Mouse (Mus musculus) MEL (cell line): Measurements from ENCODE around the gene Matn3. TPM values are rescaled to one million over a fixed set of nuclear protein-coding genes. Genes with fewer than 3 reads are reported as not detected.

ENCODE experiments used
- DNase-seq: peaks from one replicate; pipeline ENCODE4 v3.0.0; 2011; ENCODE audit warnings: low read depth, low spot score
- H3K27ac ChIP-seq: 2 replicates; pipeline ENCODE4 v1.5.1; 2012; ENCODE audit warnings: low read depth, mild to moderate bottlenecking, control low read depth, low read length, moderate library complexity; ENCODE audit not compliant: control insufficient read depth
- H3K27me3 ChIP-seq, 2 experiments: fragments of 150-350 bp in 1 of 2; sonication (generic) in 1 of 2; 2 replicates each; pipeline ENCODE4 v1.6.1; 2012; ENCODE audit warnings: low read length in 2 of 2, mild to moderate bottlenecking in 2 of 2, improper control_type of control experiment in 1 of 2, moderate library complexity in 1 of 2; ENCODE audit not compliant: insufficient read depth in 2 of 2, control insufficient read depth in 1 of 2
- H3K36me3 ChIP-seq, 2 experiments: 2 replicates each; pipeline ENCODE4 v1.6.1; 2012 to 2014; ENCODE audit warnings: low read length in 2 of 2, improper control_type of control experiment in 1 of 2, inconsistent platforms in 1 of 2, mild to moderate bottlenecking in 1 of 2; ENCODE audit not compliant: insufficient read depth in 2 of 2, control insufficient read depth in 1 of 2
- H3K4me1 ChIP-seq, 2 experiments: fragments of 150-350 bp in 1 of 2; sonication (generic) in 1 of 2; 2 replicates each; pipeline ENCODE4 v1.6.1; 2012; ENCODE audit warnings: low read length in 2 of 2, improper control_type of control experiment in 1 of 2, mild to moderate bottlenecking in 1 of 2; ENCODE audit not compliant: insufficient read depth in 2 of 2, control insufficient read depth in 1 of 2
- H3K4me3 ChIP-seq, 2 experiments: fragments of 150-350 bp in 1 of 2; sonication (generic) in 1 of 2; 2 replicates each; pipeline ENCODE4 v1.5.1; 2012; ENCODE audit warnings: low read depth in 2 of 2, low read length in 2 of 2, mild to moderate bottlenecking in 2 of 2, moderate library complexity in 2 of 2, control low read depth in 1 of 2, improper control_type of control experiment in 1 of 2; ENCODE audit not compliant: control insufficient read depth in 1 of 2, insufficient read depth in 1 of 2
- H3K79me2 ChIP-seq: 2 replicates; pipeline ENCODE4 v1.6.1; 2012; ENCODE audit warnings: mild to moderate bottlenecking, low read length, moderate library complexity; ENCODE audit not compliant: control insufficient read depth, poor library complexity, insufficient read depth
- H3K9ac ChIP-seq: 2 replicates; pipeline ENCODE4 v1.6.1; 2012; ENCODE audit warnings: low read depth, mild to moderate bottlenecking, control low read depth, low read length, moderate library complexity; ENCODE audit not compliant: control insufficient read depth, poor library complexity, severe bottlenecking
- H3K9me3 ChIP-seq: fragments of 150-350 bp; sonication (generic); replicated peaks from 2 replicates; pipeline ENCODE4 v1.6.1; 2012; ENCODE audit warnings: mild to moderate bottlenecking, low read length, improper control_type of control experiment, moderate library complexity; ENCODE audit not compliant: insufficient read depth
- BHLHE40 ChIP-seq: IDR thresholded peaks from 2 replicates; pipeline ENCODE4 v1.6.1; 2012; ENCODE audit warnings: low read depth, mild to moderate bottlenecking, inconsistent platforms, low read length, improper control_type of control experiment, borderline replicate concordance
- CHD1 ChIP-seq: IDR thresholded peaks from 2 replicates; pipeline ENCODE4 v1.6.1; 2012; ENCODE audit warnings: low read depth, mild to moderate bottlenecking, inconsistent platforms, low read length, improper control_type of control experiment
- CHD2 ChIP-seq: IDR thresholded peaks from 2 replicates; pipeline ENCODE4 v1.6.1; 2011; ENCODE audit warnings: low read length, improper control_type of control experiment
- E2F4 ChIP-seq: IDR thresholded peaks from 2 replicates; pipeline ENCODE4 v1.6.1; 2011; ENCODE audit warnings: low read depth, low read length, improper control_type of control experiment, borderline replicate concordance
- EP300 ChIP-seq, 2 experiments: IDR thresholded peaks; 2 replicates each; pipeline ENCODE4 v1.6.1; 2011; ENCODE audit warnings: improper control_type of control experiment in 2 of 2, low read length in 2 of 2, low read depth in 1 of 2, mild to moderate bottlenecking in 1 of 2
- ETS1 ChIP-seq: IDR thresholded peaks from 2 replicates; pipeline ENCODE4 v1.6.1; 2012; ENCODE audit warnings: low read depth, mild to moderate bottlenecking, inconsistent platforms, low read length, improper control_type of control experiment, moderate library complexity
- MAX ChIP-seq: IDR thresholded peaks from 2 replicates; pipeline ENCODE4 v1.6.1; 2011; ENCODE audit warnings: low read length, improper control_type of control experiment
- MEF2A ChIP-seq: IDR thresholded peaks from 2 replicates; pipeline ENCODE4 v1.6.1; 2014; ENCODE audit warnings: low read depth, mild to moderate bottlenecking, inconsistent platforms, low read length, improper control_type of control experiment; ENCODE audit not compliant: poor library complexity, insufficient replicate concordance, severe bottlenecking; ENCODE audit errors: extremely low read depth
- MXI1 ChIP-seq: IDR thresholded peaks from 2 replicates; pipeline ENCODE4 v1.6.1; 2011; ENCODE audit warnings: mild to moderate bottlenecking, low read depth, low read length, improper control_type of control experiment
- NELFE ChIP-seq: IDR thresholded peaks from 2 replicates; pipeline ENCODE4 v1.6.1; 2011; ENCODE audit warnings: low read depth, low read length, improper control_type of control experiment
- NRF1 ChIP-seq: IDR thresholded peaks from 2 replicates; pipeline ENCODE4 v1.6.1; 2014; ENCODE audit warnings: low read depth, mild to moderate bottlenecking, inconsistent platforms, low read length, improper control_type of control experiment, moderate library complexity; ENCODE audit not compliant: poor library complexity, insufficient read depth, severe bottlenecking
- POLR2AphosphoS5 ChIP-seq: IDR thresholded peaks from 2 replicates; pipeline ENCODE4 v1.6.1; 2012; ENCODE audit warnings: low read depth, borderline replicate concordance, mild to moderate bottlenecking, inconsistent platforms, low read length, moderate library complexity, mixed read lengths
- RAD21 ChIP-seq: IDR thresholded peaks from 2 replicates; pipeline ENCODE4 v1.6.1; 2011; ENCODE audit warnings: mild to moderate bottlenecking, low read depth, low read length, improper control_type of control experiment
- RCOR1 ChIP-seq: IDR thresholded peaks from 2 replicates; pipeline ENCODE4 v1.6.1; 2012; ENCODE audit warnings: low read depth, mild to moderate bottlenecking, inconsistent platforms, low read length, improper control_type of control experiment
- SMC3 ChIP-seq: IDR thresholded peaks from 2 replicates; pipeline ENCODE4 v1.6.1; 2011; ENCODE audit warnings: low read depth, low read length, improper control_type of control experiment
- TAL1 ChIP-seq: IDR thresholded peaks from 2 replicates; pipeline ENCODE4 v1.6.1; 2012; ENCODE audit warnings: mild to moderate bottlenecking, inconsistent platforms, low read length, moderate library complexity, mixed read lengths
- TBP ChIP-seq: IDR thresholded peaks from 2 replicates; pipeline ENCODE4 v1.8.0; 2011; ENCODE audit warnings: low read depth, low read length, improper control_type of control experiment
- USF1 ChIP-seq: IDR thresholded peaks from 2 replicates; pipeline ENCODE4 v1.6.1; 2014; ENCODE audit warnings: low read depth, mild to moderate bottlenecking, inconsistent platforms, low read length, improper control_type of control experiment, moderate library complexity
- USF2 ChIP-seq, 2 experiments: IDR thresholded peaks; 2 replicates each; pipeline ENCODE4 v1.6.1; 2011 to 2012; ENCODE audit warnings: improper control_type of control experiment in 2 of 2, low read length in 2 of 2, borderline replicate concordance in 1 of 2, inconsistent platforms in 1 of 2, low read depth in 1 of 2, mild to moderate bottlenecking in 1 of 2; ENCODE audit not compliant: insufficient read depth in 1 of 2
- ZC3H11A ChIP-seq: IDR thresholded peaks from 2 replicates; pipeline ENCODE4 v1.6.1; 2012; ENCODE audit warnings: low read depth, mild to moderate bottlenecking, inconsistent platforms, low read length, improper control_type of control experiment
- polyA plus RNA-seq, 2 experiments: library from polyadenylated mRNA; stranded (reverse) in 1 of 2; unstranded in 1 of 2; fragments of >175 nt in 1 of 2; fragments of >200 nt in 1 of 2; gene quantifications; 2 replicates each; pipeline versions ENCODE4 v1.2.1 to v1.2.4; 2012; ENCODE audit warnings: low replicate concordance in 2 of 2, low read depth in 1 of 2; ENCODE audit not compliant: insufficient read length in 2 of 2, insufficient read depth in 1 of 2, missing spikeins in 1 of 2
- total RNA-seq: library from RNA; depleted of rRNA; stranded (reverse); fragments of 300-350 nt; gene quantifications from 2 replicates; pipeline ENCODE4 v1.2.3, GENCODE M21; 2012

Matn3 gene
- total and polyA plus RNA-seq, 3 experiments: not detected

DNA sequence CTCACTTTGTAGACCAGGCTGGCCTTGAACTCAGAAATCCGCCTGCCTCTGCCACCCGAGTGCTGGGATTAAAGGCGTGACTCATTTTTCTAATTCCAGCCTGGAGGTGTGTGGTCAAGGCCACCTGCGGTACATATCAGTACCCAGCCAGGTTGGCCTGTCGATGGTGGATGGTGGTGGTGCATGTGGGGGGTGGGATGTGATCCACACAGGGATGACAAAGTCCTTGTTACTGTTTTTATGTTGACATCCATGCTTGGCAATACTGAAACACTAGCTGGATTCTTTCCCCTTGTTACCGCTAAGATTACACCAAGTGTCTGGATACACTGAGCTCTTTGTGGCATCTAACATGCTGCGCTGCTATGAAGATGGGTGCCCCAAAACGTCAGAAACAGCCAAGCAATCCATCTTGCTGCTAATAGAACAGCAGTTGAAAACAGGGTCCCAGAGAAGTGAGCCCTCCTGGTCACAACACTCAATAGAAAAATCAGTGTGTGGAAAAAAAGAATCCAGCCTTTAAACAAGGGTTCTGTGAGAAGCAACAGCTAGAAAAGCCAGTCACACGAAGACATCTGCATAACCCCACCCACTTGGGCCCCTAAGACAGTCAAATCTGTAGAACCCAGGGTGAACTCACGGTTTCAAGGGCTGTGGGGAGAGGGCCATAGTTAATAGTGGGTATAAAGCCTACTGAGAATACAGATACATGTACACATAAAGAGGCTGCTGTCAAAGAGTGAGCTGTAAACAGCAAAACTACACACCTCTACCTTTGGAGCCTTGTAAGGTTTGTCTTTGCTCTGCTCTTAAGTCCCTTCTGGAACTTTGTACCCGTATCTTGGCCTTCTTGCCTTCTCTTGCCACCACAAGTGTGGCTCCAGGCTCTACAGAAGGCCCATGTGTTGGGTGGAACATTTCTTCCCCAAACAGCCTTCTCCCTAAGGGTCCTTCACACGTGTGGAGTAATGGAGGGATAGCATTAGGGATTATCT lies 7.4 kb upstream of the Matn3 start:
- no peak for DNase-seq
- TF ChIP-seq NRF1 (no peak), E2F4 (no peak), USF2 (IDR thresholded peaks at IDR 0.05; ENCODE audit: borderline replicate concordance in 1 of 2, insufficient read depth in 1 of 2, low read depth in 1 of 2, low read length in 2 of 2) (no peak), POLR2AphosphoS5 (no peak), CHD2 (no peak), TAL1 (no peak), NELFE (no peak), BHLHE40 (no peak), RAD21 (no peak)
- peaks cover 0 to 4% of the 10 kb centered on the region in 2 experiments; a peak in 1 of 4 replicates for H3K4me1 ChIP-seq
- no peak overlapping the region for H3K27ac ChIP-seq
- peaks cover 2 to 6% of the 10 kb centered on the region in 2 experiments; a peak in 3 of 4 replicates for H3K36me3 ChIP-seq
- no peaks in the 10 kb centered on the region for H3K27me3 ChIP-seq
- H3K79me2 ChIP-seq: no peaks in the 10 kb centered on the region
- H3K4me3 ChIP-seq: no peak overlapping the region
- H3K9ac ChIP-seq: no peak overlapping the region
- H3K9me3 ChIP-seq: no peaks in the 10 kb centered on the region

DNA sequence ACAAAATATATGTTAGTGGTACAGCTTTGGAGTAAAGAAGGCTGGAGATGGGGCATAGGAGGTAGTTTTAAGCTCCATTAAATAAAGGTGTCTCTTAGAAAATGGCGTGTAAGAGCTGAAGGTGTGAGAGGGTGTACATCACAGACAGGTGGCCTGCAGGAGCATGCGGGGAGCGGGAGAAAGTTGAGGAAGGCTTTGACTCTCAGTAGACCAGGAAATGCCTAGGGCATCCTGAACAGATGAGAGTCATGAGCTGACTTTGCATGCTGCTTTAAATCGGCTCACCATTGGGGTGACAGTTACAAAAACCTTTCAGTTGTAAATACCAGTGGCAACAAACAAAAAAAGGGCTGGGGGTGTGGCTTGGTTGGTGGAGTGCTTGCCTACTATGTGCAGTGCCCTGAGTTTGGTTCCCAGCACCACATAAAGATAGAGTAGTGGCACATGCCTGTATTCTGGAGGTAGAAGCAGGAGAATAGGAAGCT lies 6.6 kb upstream of the Matn3 start:
- Histone ChIP-seq H3K27ac (no peak overlapping the region), H3K9ac (no peak overlapping the region), H3K4me1 (peaks cover 0 to 4% of the 10 kb centered on the region in 2 experiments; a peak in 1 of 4 replicates), H3K9me3 (no peaks in the 10 kb centered on the region), H3K27me3 (no peaks in the 10 kb centered on the region), H3K79me2 (no peaks in the 10 kb centered on the region), H3K4me3 (no peak overlapping the region), H3K36me3 (peaks cover 2% of the 10 kb centered on the region in 2 experiments; a peak in 3 of 4 replicates)
- no peak for TF ChIP-seq ZC3H11A
- TF ChIP-seq TBP: no peak
- TF ChIP-seq SMC3: no peak
- TF ChIP-seq MXI1: no peak
- no peak for TF ChIP-seq ETS1
- no peak for TF ChIP-seq MAX
- no peak for TF ChIP-seq POLR2AphosphoS5
- TF ChIP-seq USF1: no peak
- TF ChIP-seq TAL1: no peak
- no peak for TF ChIP-seq NRF1
- TF ChIP-seq MEF2A: no peak
- no peak for TF ChIP-seq NELFE
- no peak for TF ChIP-seq RCOR1
- no peak for TF ChIP-seq CHD1
- TF ChIP-seq EP300 (IDR thresholded peaks at IDR 0.05; ENCODE audit: low read depth in 1 of 2, low read length in 2 of 2): no peak
- DNase-seq: no peak
